Mouse (Mus musculus) kidney, adult 8-10 months (tissue): ENCODE measurements around the gene Sh2b3.

ENCODE experiments used
- DNase-seq, 2 experiments: peaks; one replicate each; pipeline ENCODE4 v3.0.0; 2022

Sh2b3 gene

DNA sequence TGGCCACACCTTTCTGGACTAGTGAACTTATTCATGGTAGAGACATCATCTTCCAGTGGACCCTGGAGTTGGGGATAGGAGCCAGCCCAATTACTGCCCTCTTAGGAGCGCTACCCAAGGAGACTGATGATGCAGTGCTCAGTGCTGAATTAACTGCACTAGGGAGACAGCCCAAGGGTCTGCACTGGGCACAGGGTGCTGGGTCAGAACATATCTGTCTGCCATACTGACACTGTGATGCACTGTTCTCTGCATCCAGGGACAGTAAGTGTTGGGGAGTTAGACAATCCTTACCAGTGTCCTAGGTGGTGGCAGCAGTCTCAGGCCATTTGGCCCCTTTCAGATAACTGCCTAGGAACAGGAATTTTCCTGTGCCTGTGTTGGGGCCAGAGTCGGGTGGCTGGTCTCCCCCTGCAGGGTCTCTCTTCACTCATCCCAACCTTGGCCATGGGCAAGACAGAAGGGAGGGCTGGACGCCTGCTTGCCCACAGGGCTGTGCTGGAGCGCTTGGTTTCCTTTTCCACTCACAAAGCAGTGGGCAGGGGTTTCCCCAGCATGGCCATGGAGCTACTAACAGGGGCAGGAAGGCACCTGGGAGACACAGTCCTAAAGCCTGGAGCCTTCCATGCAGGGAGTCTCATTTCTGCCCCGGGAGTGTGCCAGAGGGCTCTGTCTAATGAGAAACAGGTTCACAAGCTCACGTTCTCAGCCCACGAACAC, 14.5 kb downstream of the Sh2b3 start:
- no peak for DNase-seq

GRCm38 (mm10) chr5:121821552-121821951, 15.9 kb downstream of the Sh2b3 start:
- no peak for DNase-seq

- DNase-seq = no peak
Measured at GRCm38 (mm10) chr5:121821116-121821515, 16.3 kb downstream of the Sh2b3 start.

DNA sequence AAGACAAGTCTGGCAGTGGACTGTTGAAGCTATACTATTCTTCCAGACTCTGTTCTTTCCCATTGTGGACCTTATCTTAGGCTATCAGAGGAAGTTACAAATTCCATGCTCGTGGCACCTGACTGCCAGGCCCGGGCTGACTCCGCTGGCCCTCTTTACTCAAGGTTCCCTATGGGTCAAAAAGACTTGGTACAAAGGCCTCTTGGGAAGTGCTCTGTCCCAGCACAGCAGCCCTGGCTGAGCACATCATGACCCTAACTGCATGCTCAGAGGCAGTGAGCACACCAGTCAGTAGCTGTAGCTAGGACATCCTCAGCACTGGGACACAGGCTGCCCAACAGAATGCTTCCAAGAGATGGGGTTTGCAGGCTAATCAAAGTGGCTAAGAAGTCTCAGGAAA, 16.8 kb downstream of the Sh2b3 start:
- no peak for DNase-seq

DNA sequence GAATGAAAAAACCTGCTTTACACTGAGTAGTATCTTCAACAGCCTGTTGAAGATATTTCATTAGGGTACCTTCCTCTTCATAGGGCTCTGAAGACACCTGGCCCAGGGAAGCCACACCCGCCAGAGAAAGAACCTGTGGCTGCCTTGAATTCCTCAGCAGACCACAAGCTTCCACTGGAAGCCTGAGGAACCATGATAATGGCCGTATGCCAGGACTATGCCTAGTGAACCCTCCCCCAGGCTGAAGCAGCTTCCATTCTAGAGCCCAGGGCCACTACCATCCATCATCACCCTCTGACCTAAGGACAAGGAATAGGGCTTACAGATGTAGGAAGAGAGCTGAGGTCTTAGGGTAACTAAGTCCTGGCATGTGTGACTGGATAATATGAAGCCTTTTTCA, 17.3 kb downstream of the Sh2b3 start:
- no peak for DNase-seq

DNA sequence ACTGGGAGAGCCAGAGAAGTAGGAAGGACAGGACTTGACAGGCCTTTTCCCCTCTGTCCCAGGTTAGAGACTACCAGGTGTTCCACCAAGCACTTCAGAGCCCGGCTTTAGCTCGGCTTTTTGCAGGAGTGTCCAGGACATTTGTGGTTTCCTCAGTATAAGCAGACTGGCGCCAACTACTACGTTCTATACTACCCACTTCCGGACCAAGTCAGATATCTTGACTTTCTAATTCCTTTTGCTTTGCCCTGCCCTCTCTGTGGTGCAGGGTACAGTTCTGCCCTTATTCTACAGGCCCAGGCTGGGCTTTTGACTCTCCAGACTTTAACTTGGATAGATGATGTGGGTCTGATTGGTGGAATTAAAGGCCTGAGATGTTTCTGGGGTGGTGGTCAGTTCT, 17.9 kb downstream of the Sh2b3 start:
- no peak for DNase-seq

- DNase-seq = no peak
Measured at GRCm38 (mm10) chr5:121818862-121819261, 18.6 kb downstream of the Sh2b3 start.

DNA sequence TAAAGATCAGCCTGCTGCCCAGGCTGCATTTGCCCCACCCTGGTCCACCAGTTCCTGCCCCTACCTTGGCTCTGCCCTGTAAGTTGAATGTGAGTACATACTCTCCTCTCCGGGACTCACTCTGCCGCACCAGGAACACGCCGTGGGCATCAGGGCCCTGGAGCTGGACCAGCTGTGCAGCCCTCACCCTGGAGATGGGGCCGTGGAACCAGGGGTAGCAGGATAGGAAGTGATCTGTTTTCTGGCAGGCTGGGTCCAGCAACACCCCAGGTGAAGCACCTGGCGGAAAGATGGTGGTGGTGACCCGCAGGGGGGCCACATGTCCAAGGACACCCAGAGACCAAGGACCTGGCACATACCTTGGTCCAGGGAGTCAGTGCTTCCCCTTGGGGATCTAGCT, 19.0 kb downstream of the Sh2b3 start:
- no peak for DNase-seq

GRCm38 (mm10) chr5:121817551-121817950, 19.9 kb downstream of the Sh2b3 start:
- no peak for DNase-seq

GRCm38 (mm10) chr5:121816611-121817010, 20.8 kb downstream of the Sh2b3 start:
- no peak for DNase-seq

DNA sequence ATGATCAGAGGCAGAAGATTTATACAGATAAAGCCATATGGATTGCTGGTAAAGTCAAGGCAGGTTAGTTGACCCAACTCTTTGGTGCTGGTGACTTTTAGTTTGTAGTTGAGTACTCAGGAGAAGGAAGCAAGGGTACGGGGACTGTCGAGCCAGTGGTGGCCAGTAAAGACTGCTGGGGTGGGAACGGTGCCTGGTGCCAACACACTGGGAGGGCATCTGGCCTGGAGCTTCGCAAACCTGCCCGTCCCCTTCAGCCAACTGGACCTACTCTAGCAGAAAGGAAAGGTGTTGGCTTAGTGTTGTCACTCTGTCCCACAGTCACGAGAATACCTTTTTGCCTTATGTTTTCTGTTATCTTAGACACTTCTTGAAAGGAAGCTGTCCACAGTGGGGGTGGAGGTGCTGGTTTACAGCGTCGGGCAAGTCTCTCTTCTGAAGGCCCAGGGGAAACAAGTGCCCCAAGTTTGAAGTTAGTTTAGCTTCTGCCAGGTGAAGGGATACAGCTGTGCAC, 21.5 kb downstream of the Sh2b3 start:
- DNase-seq = no peak

DNA sequence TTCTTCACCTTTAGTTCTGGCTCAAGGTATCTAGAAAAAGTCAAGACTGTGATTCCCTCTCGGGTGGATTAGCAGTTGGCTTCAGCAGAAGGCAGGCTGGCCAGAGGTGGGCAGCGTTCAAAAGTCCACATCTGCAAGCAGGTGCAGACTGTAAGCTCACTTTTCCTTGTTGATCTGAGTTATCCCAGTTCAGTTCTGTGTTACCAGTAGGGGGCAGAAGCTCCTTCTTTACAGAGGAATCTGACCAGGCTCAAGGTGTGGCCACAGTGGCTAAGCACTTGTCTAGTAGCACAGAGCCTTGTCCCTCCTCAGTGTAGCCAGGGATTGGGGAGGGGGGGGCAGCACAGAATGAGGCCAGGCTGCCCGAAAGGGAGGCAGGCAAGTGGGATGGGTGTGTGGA, 22.4 kb downstream of the Sh2b3 start:
- peak; percentile 77 to 79 for DNase-seq

DNA sequence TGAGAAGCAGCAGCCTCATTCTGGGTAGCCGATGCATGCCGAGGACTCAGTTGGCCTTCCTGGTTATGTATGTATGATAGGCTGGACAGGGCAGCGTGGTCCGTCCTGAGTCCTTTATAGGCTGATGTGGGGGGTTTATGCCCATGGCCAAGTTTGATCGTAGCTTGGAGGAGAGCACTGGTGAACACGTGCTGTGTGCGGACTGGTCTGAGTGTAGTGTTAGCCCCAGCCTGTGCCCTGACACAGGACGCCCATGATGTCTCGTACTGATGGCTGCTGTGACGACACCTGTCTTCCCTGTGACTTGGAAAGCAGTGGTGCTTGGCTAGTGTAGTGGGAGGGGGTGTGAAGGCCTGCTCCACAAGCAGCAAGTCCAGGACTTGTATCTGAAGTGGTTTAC, 23.7 kb downstream of the Sh2b3 start:
- DNase-seq = no peak

GRCm38 (mm10) chr5:121812526-121813243, 24.8 kb downstream of the Sh2b3 start:
- no peak for DNase-seq

GRCm38 (mm10) chr5:121811485-121811931, 25.9 kb downstream of the Sh2b3 start:
- no peak for DNase-seq

DNA sequence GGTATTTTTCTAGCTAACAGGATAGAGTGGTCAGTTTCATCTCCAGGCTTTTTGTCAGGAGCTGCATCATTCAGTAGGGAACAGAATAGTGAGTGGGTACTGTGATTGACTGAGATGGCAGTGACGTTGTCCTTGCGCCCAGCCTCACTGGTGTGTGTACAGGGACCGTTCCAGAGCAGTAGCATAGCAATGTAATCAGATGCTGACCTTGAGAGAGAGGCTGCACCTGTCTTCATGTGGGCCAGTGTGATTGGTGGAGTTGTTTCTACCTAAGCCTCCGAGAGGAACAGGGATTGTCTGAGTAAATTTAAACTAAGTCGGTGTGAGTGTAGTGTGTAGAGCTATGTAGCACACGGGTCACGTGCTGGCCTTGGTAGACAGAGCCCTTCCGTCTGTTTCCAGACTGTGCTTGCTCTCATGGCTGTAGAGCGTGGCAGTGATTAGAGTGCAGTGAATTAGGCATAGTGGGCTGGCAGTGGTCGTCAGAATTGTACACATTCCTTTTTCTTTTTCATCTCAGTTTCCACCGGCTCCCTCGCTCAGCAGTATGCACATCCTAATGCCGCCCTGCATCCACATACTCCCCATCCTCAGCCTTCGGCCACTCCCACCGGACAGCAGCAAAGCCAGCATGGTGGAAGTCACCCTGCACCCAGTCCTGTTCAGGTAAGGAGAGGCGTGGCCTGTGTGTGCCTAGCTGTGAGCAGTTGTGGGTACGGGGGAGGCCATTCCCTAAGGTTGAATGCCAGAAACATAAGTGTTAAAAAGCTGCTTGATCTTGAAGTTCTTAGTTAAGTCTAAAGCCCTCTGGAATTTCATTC, 26.9 kb downstream of the Sh2b3 start:
- DNase-seq = no peak

DNA sequence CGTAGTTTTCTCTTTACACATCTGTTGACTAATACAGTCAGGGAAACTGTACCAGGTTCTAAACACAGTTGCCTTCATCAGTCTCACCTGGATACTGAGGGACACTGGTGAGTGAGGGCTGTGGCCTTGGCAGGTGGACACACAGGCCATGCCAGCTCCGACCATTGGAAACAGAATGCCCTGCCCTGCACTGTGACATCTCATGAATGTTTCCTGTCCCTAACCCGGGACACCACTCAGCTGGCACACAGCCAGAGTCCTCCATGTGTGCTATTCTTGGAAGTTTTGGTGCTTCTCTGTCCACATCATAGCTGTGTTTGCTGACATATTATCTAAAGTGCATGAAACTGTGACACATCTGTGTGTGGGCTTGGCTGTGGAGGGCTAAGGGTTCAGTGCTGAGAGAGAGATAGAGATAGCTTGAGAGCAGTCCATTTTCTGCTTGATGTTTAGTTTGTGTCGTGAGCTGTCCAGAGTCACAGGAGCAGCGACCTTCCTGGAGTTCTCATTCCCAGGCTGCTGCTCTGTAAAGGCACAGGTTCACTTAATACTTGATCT, 27.7 kb downstream of the Sh2b3 start:
- no peak for DNase-seq

DNA sequence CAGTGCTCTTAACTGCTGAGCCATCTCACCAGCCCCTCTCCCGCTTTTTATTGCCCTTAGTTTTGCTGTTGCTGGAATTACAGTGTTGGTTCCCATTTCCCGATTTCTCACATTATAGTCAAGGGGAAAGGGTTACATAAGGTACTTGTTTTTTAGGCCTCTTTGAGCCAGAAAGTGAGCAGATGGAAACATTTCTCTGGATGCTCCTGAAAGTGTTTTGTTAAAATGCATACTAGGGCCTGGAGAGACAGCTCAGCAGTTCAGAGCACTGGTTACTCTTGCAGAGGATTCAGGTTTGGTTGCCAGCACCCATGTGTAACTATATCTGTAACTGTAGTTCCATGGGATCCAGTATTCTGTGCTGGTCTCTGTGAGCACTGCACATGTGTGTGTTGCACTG, 29.2 kb downstream of the Sh2b3 start:
- no peak for DNase-seq

GRCm38 (mm10) chr5:121807186-121807585, 30.3 kb downstream of the Sh2b3 start:
- DNase-seq = no peak

DNA sequence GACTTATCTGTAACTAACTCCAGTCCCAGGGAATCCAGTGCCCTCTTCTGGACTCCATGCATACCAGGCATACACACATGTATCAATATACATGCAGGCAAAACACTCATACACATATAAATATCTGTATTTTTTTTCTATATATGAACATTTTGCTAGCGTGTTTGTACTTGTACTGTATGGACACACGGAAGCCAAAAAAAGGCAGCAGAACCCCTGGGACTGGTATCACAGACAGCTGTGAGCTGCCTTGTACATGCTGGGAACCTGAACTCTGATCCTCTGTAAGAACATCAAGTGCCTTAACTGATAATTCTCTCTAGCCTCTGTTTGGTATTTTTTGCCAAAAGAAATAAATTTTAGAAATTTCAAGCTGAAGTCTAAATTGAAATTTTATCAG, 39.0 kb downstream of the Sh2b3 start:
- no peak for DNase-seq

- DNase-seq = no peak
Measured at GRCm38 (mm10) chr5:121795800-121796199, 41.6 kb downstream of the Sh2b3 start.

DNA sequence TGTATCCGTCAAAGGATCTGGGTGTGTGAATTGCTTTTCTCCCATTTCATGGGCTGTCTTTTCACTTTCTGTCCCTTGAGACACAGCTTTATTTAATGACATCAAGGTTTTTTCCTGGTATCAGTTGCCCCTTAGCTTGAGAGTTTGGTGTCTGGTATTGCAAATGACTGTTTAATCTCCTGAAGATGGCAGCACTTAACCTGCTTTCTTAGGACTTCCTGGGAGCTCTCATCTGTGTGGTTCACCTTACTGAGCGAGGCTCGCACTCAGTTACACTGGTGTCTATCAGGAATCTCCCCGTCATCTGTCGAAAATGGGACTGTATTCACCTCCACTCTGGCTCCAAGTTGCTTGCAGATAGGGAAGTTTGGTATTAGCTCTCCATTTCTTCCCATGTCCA, 46.4 kb downstream of the Sh2b3 start:
- no peak for DNase-seq

DNA sequence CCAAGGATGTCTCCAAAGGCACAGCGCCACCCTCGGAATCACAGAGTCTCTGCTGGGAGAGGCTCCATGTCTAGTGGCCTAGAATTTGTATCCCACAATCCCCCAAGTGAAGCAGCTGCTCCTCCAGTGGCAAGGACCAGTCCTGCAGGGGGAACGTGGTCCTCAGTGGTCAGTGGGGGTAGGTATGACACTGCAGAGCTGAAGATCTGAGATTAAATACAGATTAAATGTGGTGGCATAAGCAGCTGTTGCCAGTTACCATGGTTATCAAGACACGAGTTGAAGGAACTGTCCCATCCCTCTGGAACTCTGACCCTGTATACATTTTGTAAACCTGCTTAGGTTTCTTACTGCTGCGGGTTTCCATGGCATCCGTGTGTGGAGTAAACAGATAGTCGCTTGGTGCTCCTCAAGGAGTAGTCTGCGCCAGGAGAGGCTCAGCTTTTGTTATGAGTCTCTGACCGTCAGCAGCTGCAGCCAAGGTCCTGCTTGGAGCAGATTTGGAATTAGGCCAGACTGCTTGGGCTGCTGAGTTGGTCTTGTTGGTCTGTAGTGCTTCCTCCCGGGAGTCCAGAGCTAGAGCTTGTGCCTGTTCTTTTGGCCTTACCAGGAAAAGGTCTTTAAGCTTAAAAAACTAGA, 53.5 kb downstream of the Sh2b3 start:
- peak; percentile 32 to 34 for DNase-seq
